Mouse (Mus musculus) neural tube, embryonic 11.5 days (tissue): Measurements from ENCODE around the gene Hba-a2. TPM values are rescaled to one million over a fixed set of nuclear protein-coding genes. Genes with fewer than 3 reads are reported as not detected.

Experiments
- ATAC-seq: fragments of 200-750 bp; cut with Nextera tagmentation; 2 replicates; pipeline ENCODE4 v1.8.0; 2017; ENCODE audit warnings: moderate number of reproducible peaks, mild to moderate bottlenecking, moderate TSS enrichment, moderate library complexity; ENCODE audit not compliant: insufficient read depth, low FRiP score, low TSS enrichment
- DNase-seq: peaks from one replicate; pipeline ENCODE4 v3.0.0-alpha.2; 2015; ENCODE audit warnings: low spot score
- H3K27ac ChIP-seq: fragments of 300-500 bp; sonication (generic); 2 replicates; pipeline ENCODE4 v1.5.1; 2014; ENCODE audit warnings: low read depth, mild to moderate bottlenecking, low read length
- H3K27me3 ChIP-seq: fragments of 300-500 bp; sonication (generic); 2 replicates; pipeline ENCODE4 v1.6.1; 2014; ENCODE audit warnings: mild to moderate bottlenecking, low read length, mixed read lengths; ENCODE audit not compliant: control insufficient read depth, insufficient read depth
- H3K36me3 ChIP-seq: fragments of 300-500 bp; sonication (generic); 2 replicates; pipeline ENCODE4 v1.6.1; 2014; ENCODE audit warnings: mild to moderate bottlenecking, low read length, moderate library complexity, mixed read lengths; ENCODE audit not compliant: control insufficient read depth, insufficient read depth
- H3K4me1 ChIP-seq: fragments of 300-500 bp; sonication (generic); 2 replicates; pipeline ENCODE4 v1.6.1; 2014; ENCODE audit warnings: low read length, mixed read lengths; ENCODE audit not compliant: control insufficient read depth, insufficient read depth
- H3K4me2 ChIP-seq: fragments of 300-500 bp; sonication (generic); 2 replicates; pipeline ENCODE4 v1.6.1; 2014; ENCODE audit warnings: low read depth, mild to moderate bottlenecking, moderate library complexity
- H3K4me3 ChIP-seq: fragments of 300-500 bp; sonication (generic); 2 replicates; pipeline ENCODE4 v1.5.1; 2014; ENCODE audit warnings: low read depth, low read length
- H3K9ac ChIP-seq: fragments of 300-500 bp; sonication (generic); 2 replicates; pipeline ENCODE4 v1.6.1; 2014; ENCODE audit warnings: mild to moderate bottlenecking, low read length
- H3K9me3 ChIP-seq: fragments of 300-500 bp; sonication (generic); 2 replicates; pipeline ENCODE4 v1.6.1; 2016; ENCODE audit warnings: low read length; ENCODE audit not compliant: control insufficient read depth
- WGBS: fragments of 180-500 bp; shearing (Covaris S2); extraction: QIAGEN DNeasy Blood & Tissue Kit; methylation state at CpG from one replicate; pipeline ENCODE4 v1.1.7; 2014; 5-methylcytosine and 5-hydroxymethylcytosine counted together
- polyA plus RNA-seq: library from polyadenylated mRNA; unstranded; fragments of >200 nt; fragmentation: Nextera tagmentation; extraction: Ambion mirVana; gene quantifications from 2 replicates; pipeline ENCODE4 v1.2.1, GENCODE M21; 2014

Hba-a2 gene
- polyA plus RNA-seq, 1 experiment from 2014 or later: 4,557 TPM

DNA sequence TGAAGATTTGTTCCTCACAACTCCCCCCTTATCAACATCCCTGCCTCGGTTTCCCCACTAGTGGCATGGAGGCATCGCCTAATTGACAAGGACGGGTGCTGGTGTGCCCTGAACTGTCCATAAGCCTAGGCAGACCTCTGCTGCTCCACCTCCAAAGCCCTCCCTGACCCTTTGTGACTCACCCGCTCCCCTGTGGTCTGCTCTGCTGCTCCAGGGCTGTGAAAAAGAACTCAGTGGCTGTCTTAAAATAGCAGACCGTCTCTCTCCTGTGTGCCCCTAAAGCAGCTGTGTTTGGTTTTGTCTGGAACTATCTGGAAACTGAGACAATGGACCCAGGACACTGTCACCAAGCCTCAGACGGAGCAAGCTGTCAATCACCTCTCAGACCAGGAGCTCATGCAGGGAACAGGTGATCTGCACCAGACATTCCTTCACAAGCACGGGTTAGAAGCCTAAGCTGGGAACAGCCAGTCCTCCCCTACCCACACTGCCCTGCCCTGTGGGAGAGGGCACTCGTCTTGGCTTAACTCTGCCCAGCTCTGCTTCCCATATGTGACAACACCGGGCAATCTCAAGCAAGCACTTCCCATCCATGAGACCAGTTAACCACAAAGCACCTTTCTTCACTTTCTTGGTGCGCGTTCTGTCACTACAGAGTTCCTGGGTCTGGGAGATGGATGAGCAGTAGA lies 24.4 kb downstream of the Hba-a2 start:
- no peak for ATAC-seq
- Histone ChIP-seq H3K9ac (no peak overlapping the region), H3K4me1 (no peaks in the 10 kb centered on the region), H3K27me3 (no peaks in the 10 kb centered on the region), H3K4me3 (no peak overlapping the region), H3K4me2 (no peak overlapping the region), H3K36me3 (no peaks in the 10 kb centered on the region), H3K27ac (no peak overlapping the region), H3K9me3 (no peaks in the 10 kb centered on the region)
- DNase-seq: no peak
- 73% methylated on average over 11 of the region's 11 CpGs for WGBS

DNA sequence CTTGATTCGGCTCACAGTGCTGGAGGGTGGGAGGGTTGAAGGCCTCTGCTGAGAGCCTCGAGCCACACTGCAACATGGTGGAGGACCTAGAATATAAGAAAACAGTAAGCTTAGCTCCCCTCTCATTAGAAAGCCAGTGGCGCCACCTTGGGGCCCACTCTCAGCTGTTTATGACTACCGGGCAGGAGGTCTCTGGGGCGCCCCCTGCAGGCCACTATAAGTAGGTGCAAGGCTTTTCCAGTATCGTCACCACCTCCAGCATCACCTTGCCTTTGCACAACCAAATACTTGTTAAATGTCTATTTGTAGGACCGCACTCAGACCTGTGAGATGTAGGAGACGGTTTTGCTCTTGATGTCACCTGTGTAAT lies 24.9 kb downstream of the Hba-a2 start:
- no peak overlapping the region for H3K4me2 ChIP-seq
- 36% methylated on average over 8 of the region's 8 CpGs for WGBS
- H3K4me3 ChIP-seq: no peak overlapping the region
- no peaks in the 10 kb centered on the region for H3K36me3 ChIP-seq
- H3K27me3 ChIP-seq: no peaks in the 10 kb centered on the region
- no peak for ATAC-seq
- H3K9ac ChIP-seq: no peak overlapping the region
- H3K4me1 ChIP-seq: no peaks in the 10 kb centered on the region
- H3K9me3 ChIP-seq: no peaks in the 10 kb centered on the region
- DNase-seq: peak; percentile 76
- no peak overlapping the region for H3K27ac ChIP-seq

DNA sequence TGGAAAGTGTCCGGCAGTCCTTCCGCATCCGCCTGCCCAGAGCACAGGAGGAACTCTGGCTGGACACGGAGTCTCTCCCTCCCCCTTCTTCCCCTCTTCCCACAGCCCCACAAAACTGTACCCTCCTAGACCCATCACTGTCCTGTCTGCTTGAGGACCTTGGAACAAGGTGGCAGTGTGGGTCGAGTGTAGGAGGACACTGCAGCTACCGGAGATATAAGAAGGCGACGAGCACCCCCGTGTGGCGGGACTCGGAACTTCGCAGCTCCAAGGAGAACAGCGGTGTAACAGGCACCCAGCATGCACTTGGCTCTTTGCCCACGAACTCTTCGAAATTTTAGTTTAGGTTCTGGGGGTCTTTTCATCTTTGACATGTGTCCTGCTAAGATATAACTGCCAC lies 28.3 kb downstream of the Hba-a2 start:
- Histone ChIP-seq H3K4me3 (no peak overlapping the region), H3K4me1 (no peaks in the 10 kb centered on the region), H3K36me3 (no peaks in the 10 kb centered on the region), H3K9me3 (no peaks in the 10 kb centered on the region), H3K27ac (no peak overlapping the region), H3K9ac (no peak overlapping the region), H3K27me3 (no peaks in the 10 kb centered on the region), H3K4me2 (no peak overlapping the region)
- DNase-seq (peak; percentile 93), ATAC-seq (peak; percentile 86)
- WGBS: 10% methylated on average over 15 of the region's 15 CpGs

DNA sequence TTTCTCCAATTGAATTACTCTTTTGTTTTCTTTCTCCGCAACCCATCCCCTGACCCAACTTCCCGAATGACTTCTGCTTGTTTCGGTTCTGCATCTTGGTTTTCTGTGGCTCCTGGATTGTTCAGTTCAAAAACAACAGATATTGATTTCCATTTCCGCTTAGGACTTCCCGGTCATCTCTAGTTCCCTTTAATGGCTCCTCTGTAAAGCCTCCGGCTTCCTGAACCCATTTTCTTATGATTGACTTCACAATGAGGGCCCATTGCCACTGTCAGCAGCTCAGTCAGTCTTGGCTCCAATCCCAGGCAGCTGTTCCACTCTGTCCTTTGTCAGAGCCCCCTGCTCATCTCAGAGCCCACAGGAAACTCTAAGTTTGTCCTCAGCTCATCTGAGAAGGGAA lies 34.8 kb downstream of the Hba-a2 start:
- Histone ChIP-seq H3K9ac (no peak overlapping the region), H3K36me3 (no peaks in the 10 kb centered on the region), H3K4me2 (no peak overlapping the region), H3K27ac (no peak overlapping the region), H3K4me3 (no peak overlapping the region), H3K4me1 (no peaks in the 10 kb centered on the region), H3K27me3 (no peaks in the 10 kb centered on the region), H3K9me3 (no peaks in the 10 kb centered on the region)
- ATAC-seq: no peak
- DNase-seq: no peak
- WGBS: 60% methylated on average over 6 of the region's 6 CpGs

DNA sequence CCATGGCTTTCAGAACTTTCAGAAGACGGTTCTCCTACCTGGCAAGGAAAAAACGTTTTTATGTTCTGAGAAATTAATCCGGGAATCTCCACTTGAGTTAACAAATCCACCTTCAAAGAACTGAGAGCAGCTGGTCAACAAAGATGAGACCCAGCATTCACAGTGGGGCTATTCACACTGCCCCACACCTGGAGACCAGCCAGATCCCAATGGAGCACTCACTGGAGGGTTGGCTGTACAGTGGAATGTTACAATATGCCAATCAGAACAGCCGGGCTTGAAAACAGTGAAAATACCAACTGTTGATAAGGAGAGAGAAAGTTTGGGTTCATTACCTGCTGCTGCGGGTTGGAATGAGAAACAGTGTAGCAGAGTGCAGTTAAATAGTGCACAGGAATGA lies 35.6 kb downstream of the Hba-a2 start:
- DNase-seq (no peak), ATAC-seq (no peak)
- no peaks in the 10 kb centered on the region for H3K27me3 ChIP-seq
- H3K36me3 ChIP-seq: no peaks in the 10 kb centered on the region
- H3K4me3 ChIP-seq: no peak overlapping the region
- H3K4me2 ChIP-seq: no peak overlapping the region
- no peak overlapping the region for H3K9ac ChIP-seq
- no peaks in the 10 kb centered on the region for H3K9me3 ChIP-seq
- no peaks in the 10 kb centered on the region for H3K4me1 ChIP-seq
- 73% methylated on average over 5 of the region's 5 CpGs for WGBS
- no peak overlapping the region for H3K27ac ChIP-seq

DNA sequence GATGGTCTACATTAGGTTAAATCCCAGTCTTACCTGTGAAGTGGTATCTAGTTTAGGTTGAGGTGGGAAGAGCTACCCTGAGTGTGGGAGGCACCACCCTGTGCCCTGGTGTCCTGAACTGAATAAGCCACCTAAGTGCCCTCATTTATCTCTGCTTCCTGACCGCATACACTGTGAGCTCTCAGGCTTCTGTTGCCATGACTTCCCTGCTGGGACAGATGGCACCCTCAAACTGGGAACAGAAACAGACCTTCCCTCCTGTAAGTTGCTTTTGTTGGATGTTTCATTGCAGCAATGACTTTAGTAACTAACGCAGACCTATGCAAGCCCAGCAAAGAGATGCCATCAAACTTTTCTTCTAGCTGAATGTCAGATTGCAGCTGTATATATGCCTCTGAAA lies 36.9 kb downstream of the Hba-a2 start:
- Histone ChIP-seq H3K27me3 (no peaks in the 10 kb centered on the region), H3K9me3 (no peaks in the 10 kb centered on the region), H3K4me3 (no peak overlapping the region), H3K27ac (no peak overlapping the region), H3K4me2 (no peak overlapping the region), H3K9ac (no peak overlapping the region), H3K4me1 (no peaks in the 10 kb centered on the region), H3K36me3 (no peaks in the 10 kb centered on the region)
- DNase-seq (no peak), ATAC-seq (no peak)
- 86% methylated on average over 2 of the region's 2 CpGs for WGBS

DNA sequence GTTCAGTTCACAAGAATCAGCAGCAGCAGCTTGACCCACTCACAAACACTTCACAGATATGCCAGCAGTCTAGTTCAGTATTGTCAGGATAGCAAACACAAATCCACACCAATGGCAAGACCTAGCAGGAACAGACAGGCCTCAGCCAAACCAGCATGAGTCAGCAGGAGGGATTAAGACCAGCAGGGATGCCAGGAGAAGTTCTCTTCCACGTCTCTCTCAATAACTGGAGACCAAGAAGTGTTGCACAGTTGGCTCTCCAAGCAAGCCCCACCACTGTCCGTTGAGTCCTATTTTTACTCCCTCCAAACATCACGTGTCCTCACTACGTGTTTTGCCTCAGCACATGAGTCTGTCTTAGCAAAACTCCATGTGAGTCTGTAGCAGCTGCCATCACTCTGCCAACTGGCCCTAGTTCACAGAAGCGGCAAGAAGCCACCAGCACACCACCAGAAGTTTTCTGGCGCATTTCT lies 40.2 kb downstream of the Hba-a2 start:
- no peaks in the 10 kb centered on the region for H3K4me1 ChIP-seq
- H3K27me3 ChIP-seq: no peaks in the 10 kb centered on the region
- no peak overlapping the region for H3K4me3 ChIP-seq
- no peak for DNase-seq
- 92% methylated on average over 6 of the region's 6 CpGs for WGBS
- no peak overlapping the region for H3K27ac ChIP-seq
- H3K36me3 ChIP-seq: no peaks in the 10 kb centered on the region
- ATAC-seq: no peak
- no peak overlapping the region for H3K4me2 ChIP-seq
- H3K9ac ChIP-seq: no peak overlapping the region
- H3K9me3 ChIP-seq: no peaks in the 10 kb centered on the region

DNA sequence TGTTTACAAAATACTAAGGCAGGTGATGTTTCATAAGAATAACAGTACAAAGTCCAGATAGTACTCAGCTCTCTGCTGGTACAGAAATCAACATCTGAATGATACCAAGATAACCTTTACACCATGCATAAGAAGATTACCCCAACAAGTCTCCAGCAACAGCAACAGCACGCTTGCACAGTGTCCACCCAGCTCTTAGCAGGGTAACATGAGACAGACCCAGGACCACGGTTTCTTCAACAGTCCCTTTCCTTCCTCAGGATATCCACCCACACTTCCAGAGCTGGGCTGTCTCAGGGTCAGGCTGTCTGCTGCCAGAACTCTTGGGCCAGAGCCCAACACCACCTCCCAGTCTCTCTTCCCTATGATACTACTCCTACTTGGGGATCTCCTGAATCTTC lies 42.8 kb downstream of the Hba-a2 start:
- Histone ChIP-seq H3K9me3 (no peaks in the 10 kb centered on the region), H3K36me3 (no peaks in the 10 kb centered on the region), H3K9ac (no peak overlapping the region), H3K27ac (no peak overlapping the region), H3K4me2 (no peak overlapping the region), H3K27me3 (no peaks in the 10 kb centered on the region), H3K4me3 (no peak overlapping the region), H3K4me1 (no peaks in the 10 kb centered on the region)
- DNase-seq (no peak), ATAC-seq (no peak)
- WGBS: 65% methylated on average over 2 of the region's 2 CpGs
